Mouse (Mus musculus) cerebellum, adult 9-10 months (tissue): Measurements from ENCODE around the gene Cox4i1.
A peak's percentile ranks its signal among the peaks of the same experiment; 100 is the strongest.

Experiments
- DNase-seq: peaks from one replicate; pipeline ENCODE4 v3.0.0; 2022

The Cox4i1 gene

DNA sequence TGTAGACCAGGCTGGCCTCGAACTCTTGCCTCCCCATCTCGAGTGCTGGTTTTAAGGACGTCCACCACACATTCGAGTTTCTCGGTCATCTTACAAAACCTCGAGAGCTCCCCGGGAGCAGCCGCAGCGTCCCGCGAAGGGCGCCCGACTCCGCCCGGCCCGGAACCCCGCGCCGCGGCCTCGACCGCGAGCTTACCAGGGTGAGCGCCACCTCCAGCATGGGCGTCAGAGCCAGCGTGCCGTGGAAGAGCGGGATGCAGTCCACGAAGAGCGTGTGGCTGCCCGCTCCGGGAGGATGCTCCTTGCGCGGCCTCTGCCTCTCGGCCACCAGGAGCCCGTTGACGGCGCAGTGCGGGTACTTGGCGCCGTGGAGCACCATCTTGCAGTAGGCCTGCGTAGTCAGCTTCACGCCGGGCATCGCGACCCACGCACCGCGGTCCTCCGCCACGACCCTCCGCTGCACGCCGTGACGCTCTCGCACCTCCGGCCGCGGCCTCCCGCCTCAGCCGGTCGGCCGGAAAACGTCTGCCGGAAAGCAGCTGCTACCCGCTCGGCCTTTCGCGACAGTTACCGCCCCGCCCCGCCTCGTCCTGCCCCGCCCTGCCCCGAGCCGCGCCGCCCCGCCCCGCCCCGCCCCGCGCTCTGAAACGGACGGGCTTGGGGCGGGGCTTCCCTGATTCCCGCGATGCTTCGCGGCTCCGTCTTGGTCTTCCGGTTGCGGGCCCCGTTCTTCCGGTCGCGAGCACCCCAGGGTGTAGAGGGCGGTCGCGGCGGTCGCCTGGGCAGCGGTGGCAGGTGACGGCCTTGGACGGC is at the start of gene Cox4i1, which contains the start of gene Gm27021:
TSS of gene Cox4i1 (plus strand) at position 662 of the 813 bp plus-strand sequence.
TSS of gene Gm27021 (minus strand) at position 519 of the 813 bp plus-strand sequence.
- peak; percentile 89 for DNase-seq

DNA sequence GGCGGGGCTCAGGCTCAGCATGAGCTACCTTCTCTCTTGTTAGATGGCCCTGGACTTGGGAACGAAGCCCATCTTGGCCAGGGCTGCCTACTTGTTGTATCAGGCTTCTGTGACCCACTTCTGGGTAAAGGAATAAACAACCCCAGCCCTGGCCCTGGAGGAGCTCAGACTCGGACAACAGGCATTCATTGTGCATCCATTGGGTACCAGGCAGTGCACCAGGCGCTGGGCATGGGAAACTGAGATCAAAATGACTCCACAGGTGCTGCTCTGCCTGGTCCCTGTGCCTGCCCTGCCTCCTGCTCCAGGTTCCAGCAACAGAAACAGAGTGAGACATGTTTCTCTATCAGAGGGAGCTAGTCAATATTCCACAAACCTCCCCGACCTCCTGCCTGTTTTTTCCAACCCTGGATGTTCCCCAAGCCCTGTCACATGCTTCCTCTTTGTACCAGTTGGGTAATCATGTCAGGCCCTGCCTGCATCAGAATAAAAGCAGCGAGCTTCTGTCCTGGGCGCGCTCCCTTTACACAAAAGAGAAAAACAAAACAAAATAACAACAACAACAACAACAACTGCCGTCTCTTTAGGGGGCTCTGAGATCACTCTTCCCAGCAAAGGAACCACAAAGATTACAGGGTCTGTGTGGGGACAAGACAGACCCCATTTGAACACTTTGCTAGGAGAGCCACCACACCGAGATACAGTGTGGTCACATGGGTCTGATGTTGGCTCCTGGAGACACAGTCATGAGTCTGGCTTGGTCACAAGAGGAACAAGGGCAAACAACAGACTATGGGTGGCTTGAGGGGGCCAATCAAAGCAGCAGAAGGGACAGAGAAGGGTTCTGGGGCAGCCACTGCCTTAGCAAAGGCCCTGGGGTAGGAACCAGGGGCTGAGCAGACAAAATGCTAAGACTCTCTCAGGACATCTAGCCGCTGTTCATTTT is 48.5 kb upstream of the Cox4i1 start:
- no peak for DNase-seq

DNA sequence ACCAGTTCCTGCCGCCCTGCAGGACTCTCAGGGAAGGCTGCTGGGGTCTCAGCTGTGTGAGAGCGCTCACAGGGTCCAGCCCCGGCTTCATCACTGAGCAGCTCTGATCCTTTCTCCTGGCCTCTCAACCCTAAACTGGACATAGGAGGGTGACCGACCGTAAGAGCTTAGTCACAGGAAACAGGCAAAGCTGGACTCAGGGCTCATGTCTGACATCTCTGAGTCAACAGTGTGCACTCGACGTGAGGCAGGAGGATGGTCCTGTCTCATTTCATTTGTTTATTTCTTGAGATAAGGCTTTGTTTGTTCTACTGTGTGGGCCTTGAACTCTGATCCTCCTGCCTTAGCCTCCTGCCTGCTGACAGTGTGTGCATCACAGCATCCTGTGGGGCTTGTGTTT is 47.6 kb upstream of the Cox4i1 start:
- no peak for DNase-seq

DNA sequence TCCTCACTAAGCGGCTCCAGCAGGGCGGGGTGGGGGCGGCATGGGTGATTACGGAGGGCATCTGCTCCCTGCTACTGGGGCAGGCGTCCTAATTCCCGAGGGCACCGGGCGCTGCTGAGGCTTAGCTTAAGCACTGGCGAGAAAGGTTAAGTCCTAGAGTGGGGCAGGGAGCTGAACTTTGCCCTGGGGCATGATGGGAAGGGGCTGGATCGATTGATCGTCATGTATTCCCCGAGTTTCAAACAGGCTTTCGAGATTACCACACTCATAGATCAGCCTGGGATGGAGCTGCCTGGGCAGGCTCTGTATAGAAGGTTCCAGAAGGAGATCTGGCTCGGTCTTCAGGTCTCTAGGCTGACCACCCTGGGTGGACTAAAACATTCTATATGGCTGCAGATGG is 45.9 kb upstream of the Cox4i1 start:
- no peak for DNase-seq

DNA sequence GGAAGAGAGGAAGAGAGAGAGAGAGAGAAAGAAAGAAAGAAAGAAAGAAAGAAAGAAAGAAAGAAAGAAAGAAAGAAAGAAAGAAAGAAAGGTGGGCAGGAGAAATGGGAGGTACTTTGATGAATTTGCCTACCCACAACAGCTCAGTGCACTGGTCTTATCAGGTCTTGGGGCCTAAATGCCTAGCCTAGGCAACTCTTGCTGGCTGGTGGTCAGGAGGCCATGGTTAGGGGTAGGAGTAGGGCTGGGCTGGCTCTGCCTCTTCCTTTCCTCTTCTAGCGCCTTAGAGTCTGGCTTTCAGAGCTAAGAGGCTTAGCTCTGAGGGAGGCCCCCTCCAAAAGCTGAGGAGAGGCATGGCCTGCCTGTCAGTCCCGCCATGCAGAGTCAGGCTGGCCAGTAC is 44.4 kb upstream of the Cox4i1 start:
- DNase-seq = no peak

DNA sequence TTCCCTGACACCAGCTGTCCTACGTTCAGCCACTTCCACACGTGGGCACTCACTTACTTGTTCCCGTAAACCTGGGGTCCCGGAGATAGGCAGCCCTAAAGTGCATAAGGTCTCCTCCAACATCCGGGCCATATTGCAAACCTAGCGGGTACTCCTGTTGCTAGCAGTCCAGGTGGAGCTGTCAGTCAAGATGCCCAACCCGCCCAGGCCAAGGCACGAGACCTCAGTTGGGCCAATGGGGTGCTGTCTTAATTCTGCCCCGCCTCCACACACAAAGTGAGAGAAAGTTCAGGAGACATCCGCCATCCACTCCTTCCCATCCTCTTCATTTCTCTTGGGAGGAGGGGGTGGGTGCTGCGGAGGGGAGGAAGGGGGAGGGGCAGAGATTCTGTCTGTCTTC is 41.6 kb upstream of the Cox4i1 start:
- no peak for DNase-seq

DNA sequence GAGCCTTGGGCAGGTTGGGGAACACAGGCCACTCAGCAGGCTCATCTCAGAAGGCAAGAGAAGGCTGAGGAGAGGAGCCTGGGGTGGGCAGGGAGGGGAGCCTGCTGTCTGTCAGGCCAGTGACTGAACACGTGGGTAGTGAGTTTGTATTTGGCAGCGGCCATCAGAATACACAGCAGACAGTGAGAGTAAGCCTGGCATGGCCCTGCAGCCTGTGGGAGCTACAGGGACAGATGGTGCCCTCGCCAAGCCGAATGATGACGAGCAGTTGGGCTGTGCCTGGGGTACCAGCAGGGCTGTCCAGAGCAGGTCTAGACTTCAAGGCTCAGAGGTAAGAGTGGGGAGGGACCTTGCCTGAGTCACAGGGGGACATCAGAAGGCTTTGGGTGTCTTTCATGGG is 40.7 kb upstream of the Cox4i1 start:
- peak; percentile 76 for DNase-seq

DNA sequence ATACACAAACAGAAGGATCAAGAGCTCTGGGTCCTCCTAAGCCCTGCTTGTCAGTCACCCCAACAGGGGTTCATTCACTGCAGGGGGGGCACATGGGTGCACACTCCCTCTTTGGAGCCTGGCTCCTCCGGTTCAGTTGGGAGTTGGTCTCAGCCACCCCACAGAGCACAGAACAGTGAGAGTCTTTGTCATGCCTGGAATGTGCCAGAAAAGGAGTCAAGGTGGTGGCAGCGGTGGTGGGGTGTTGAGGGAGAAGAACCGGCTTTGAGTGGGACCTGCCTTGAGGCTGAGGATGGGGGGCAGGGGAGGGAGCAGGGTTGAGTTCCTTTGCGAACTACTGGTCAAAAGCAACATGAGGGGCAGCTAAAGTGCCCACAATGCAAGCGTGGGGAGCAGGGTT is 38.0 kb upstream of the Cox4i1 start:
- no peak for DNase-seq

DNA sequence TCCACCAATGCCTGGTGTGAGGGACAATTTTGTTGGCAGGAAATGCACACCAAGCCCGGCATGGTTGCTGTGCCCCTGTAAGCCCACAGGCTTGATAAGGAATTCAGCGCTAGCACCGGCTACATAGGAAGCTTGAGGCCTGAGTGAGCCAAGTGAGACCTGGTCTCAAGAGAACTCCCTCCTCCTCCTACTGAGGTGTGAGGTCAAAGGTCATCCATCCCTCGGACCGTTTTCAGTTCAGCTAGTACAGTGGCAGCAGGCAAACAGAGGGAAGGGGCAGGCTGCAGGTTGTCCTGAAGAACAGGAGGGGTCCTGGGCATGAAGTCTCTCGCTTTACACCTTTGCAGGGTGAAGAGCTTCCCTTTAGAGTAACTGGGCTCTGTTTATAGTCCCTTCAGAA is 37.2 kb upstream of the Cox4i1 start:
- DNase-seq = no peak

DNA sequence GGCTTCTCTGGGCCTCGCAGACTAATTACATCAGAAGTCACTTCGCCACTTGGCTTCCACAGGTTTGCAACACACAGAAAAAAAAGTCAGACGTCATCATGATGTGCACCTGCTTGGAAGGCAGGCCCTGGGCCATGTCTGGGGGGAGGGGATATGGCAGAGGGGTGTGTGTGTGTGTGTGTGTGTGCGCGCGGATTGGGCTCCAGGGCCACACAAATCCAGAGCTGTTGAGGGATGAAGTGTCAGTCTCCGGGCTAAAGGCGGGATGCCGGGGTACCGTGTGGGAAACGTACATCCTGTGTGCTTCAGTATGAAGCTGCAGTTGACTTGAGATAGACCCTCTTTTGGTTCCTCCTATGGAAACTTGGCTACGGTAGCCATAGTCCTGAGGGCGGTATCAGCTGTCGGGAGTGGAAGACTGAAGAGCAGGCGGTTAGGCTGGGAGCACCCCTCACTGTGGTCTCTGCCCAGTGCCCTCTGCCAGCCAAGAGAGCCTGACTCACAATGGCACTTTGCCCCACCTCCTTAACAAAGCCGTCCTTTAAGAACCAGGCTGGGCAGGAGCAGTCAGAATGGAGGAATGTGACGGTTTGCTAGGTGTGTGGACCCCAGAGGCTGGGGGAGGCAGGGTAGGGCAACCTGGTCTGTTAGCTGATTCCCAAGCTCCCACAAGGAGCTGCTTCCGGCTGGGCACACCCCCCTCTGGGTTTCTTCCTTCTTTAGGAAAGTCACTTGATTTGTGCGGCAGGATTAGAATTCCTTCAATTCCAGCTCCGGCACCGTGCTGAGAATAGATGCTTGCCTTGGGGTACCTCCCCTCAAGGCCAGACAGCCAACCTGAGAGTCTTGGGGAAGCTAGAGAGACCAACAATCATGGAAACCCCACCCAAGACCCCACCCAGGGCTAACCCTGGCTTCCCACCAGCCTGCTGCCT is 36.3 kb upstream of the Cox4i1 start:
- DNase-seq = no peak

DNA sequence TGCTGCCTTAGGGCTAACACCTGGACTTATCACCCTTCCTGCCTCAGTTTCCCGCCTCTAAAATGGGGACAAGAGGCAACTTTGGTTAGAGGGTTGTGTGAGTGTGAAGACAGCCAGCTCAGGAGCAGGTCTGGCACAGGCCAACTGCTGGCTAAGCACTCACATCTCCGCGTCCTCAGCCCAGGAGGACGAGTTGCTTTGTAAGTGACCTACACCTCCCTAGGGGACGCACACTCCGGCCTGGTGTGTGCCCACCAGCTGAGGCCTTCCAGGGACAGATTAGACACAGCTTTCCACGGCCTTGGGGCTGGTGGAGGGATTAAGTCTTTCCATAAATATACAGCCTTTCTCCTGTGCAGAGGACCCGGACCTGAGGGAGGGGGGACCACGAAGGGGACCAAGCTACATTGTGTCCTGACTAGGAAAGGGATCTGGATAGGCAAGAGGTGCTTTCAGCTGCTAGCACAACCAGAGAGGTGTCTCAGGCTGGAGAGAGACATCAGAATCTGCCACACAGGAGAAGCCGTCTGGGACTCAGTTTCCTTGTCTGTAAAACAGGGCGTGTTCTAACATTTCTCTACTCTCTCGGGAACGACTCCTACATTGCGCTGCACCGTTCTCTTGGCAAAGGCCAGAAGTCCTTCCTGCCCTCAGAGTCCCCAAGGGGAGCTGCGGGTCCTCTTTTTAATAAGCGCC is 34.9 kb upstream of the Cox4i1 start:
- DNase-seq = no peak

DNA sequence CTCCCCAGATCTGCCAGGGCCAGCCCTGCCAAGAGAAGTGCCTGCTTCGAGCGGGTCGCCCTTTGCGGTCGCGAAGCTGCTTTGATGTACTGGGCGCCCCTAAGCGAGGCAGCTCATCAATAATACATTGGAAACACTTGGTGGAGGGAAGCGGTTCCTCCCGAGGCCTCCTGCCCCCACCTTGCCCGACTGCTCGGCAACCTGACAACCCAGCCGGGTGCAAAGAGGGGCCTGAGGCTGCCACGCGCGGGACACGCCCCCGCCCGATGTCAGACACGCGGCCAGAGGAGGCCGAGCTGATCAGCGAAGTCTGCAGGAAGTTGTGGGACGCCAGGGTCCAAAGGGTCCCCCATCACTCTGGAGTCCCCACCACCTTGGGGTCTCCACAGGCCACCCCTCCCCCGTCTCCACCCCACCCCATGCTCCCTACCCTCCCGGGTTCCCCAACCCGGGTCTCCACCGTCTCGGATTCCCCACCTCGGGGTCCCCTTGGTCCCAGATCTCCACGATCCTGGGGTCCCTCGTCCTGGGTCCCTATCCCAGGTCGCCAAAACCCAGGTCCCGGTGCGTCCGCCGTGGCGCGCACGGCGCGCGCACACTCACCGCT is 34.3 kb upstream of the Cox4i1 start:
- DNase-seq = no peak

DNA sequence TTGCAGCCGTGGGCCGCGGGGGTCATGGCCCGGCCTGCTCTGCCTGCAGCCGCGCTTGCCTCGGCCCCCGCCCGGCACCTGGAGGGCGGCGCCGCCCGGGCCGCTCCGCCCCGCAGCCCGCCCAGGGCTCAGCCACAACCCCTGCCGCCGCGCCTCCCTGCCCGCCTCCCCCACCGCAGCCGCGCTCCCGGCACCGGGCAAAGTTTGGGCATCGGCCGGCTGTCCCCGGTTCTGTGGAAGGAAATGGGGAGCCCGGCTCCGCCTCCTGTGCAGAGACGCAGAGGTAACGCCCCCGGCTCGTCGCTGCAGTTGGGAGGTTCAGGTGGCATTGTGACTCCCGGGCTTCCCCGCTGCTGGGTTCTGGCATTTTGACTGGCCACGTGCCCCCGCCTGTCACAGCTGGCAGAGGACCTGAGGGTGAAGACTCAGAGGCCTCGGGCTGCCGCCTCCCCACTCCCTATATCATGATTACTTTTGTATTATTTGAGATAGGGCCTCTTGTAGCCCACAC is 33.6 kb upstream of the Cox4i1 start:
- DNase-seq = no peak

DNA sequence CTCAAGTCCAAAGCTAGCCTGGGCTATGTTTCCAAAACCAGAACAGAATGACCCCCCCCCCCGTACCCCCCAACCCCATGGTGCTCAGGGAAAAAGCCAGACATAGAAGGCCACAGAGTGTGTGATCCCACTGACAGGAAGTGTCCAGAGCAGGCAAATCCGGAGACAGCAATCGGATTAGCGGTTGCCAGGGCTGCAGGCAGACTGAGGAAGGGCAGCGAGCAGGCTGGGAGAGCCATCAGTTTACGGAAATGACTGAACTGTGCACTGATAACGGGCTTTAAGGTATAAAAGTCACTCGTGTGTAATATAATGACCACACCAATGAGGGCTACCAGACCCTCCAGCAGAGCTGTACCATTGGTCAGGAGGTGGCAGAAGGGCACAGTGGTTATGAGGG is 26.8 kb upstream of the Cox4i1 start:
- no peak for DNase-seq

DNA sequence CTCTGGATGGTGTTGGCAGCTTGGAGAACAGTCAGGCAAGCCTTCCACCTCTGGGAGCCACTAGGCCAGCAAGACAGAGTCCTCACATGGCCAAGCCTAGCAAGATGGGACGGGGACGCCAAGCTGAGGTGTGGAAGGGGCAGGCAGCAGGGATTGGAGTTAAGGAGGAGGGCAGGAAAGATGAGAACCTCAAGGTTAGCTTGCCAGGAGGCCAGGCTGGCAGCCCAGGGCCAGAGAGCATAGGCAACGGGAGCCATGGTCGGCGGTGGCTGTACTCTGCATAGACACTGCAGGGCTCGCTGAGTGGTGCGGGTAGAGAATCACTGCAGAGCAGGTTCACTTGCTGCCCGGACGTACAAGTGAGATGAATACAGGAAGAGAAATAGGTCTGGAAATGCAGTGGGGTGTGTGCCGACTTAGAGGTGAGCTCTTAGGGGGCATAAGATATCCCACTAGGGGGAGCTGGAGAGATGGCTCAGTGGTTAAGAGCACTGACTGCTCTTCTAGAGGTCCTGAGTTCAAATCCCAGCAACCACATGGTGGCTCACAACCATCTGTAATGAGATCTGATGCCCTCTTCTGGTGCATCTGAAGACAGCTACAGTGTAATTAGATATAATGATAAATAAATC is 25.9 kb upstream of the Cox4i1 start:
- DNase-seq = no peak

DNA sequence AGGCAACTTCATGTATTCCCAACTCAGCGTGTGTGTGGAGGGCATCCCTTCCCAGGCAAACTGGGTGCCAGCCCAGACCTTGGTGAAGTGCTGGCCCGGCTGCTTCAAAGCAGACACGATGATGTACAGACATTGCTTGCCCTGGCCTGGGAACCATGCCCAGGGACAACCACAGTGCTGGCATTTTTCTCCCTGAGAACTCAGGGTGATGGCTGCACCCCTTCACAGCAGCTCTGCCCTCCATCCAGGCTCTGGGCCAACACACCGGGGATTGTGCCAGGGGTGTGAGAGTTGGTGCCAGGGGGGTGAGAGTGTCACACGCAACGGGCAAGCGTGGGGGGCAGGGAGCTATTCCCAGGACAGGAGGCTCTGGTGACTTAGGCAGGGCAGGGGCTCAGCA is 23.4 kb upstream of the Cox4i1 start:
- peak; percentile 59 for DNase-seq

DNA sequence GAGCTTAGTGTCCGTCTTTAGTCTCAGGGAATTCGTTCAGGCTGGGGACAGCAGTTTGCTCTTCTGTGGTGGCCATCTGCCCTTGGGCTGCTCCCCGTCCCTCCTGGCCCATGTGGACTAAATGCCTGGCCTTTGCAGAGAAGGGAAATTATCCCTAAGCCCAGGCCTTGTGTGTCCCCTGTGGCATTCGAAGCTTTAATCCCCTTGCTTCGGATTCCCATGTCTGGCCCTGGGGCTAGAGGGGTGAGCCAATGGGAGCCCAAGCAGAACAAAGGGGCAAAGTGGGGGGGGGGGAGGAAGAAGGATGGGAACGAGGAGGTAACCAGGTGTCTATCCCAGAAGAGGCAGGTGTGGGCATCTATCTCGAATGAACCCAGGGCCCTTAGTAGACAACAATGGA is 20.5 kb upstream of the Cox4i1 start, which contains the start of gene 1190005I06Rik:
TSS of gene 1190005I06Rik (minus strand) at position 101 of the 400 bp plus-strand sequence.
- DNase-seq = no peak

DNA sequence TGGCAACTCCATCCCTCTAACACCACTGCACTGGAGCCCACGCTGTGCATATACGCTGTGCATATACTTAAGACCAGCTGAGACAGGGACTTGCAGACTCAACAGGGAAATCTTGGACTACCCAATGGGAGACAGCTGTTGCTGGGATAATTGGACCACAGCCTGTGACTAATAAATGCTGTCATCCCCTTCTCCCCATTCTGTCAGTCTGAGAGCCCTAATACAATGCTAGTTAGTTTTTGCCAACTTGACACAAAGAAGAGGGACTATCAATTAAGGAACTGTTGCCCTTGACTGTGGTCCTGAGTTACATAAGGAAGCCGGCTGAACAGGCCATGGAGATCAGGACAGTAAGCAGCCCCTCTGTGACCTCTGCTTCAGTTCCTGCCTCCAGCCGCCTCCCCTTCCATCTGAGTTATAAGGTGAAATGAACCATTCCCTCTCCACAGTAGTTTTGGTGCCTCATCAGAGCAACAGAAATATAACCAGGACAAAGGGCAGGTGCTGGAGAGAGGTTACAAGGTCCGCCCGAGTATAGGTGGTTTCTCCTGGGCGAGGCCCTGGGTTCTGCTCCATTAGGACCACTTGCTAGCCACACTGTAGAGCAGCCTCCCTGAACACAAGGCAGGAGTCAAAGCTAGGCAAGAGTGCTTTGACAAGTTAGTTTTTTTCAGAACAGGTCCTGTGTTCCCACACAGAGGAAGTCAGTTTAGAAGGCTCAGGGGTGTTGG is 11.5 kb upstream of the Cox4i1 start:
- DNase-seq = no peak

DNA sequence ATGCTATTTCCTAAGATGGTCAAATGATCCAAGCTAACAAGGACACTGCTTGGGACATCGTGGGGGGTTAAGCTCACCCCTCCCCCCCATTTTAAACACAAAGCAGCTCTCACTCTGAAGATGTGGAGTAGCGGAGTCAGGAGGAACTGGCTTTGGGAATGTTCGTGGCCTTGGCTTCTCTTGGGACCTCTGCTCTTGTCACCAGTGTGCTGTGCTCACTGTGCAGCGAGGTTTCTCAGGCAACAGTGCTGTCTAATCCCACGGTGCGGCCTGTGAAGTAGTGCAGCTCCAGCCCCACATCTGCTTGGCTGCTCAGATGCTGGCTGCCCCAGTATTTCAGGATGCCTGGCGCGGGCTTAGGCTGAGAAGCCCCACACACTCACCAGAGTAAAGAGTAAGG is 10.6 kb upstream of the Cox4i1 start:
- no peak for DNase-seq

DNA sequence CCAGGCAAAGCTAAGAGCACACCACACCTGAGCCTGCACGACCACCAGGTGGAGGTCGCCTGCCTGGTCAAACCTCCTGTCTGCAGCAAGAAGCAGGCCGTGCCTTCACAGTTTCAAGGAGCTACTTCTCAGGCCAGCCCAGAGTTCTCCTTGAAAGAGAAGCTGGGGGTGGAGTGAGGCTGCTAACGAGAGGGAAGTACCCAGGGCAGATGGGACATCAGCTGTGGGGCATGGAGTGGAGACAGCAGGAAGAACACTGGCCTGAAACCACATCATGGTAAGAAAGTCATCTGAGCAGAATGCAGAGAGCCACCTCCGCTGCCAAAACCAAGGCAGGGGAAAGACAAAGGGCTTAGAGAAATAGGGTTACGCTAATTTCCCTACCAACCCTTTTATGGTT is 3.5 kb upstream of the Cox4i1 start:
- no peak for DNase-seq
